Mouse (Mus musculus) heart, postnatal 4 days (tissue): ENCODE data around the gene Tgfbr2. TPM values are rescaled to one million over a fixed set of nuclear protein-coding genes. Genes with fewer than 3 reads are reported as not detected.

Experiments used
- DNase-seq: peaks from one replicate; pipeline ENCODE4 v3.0.0; 2021
- total RNA-seq, 2 experiments: library from RNA; stranded (reverse); gene quantifications; 2 replicates each; pipeline ENCODE4 v1.2.3; 2021

The Tgfbr2 gene
- total RNA-seq, result 10 to 100 TPM; 59.7 to 59.9 TPM

DNA sequence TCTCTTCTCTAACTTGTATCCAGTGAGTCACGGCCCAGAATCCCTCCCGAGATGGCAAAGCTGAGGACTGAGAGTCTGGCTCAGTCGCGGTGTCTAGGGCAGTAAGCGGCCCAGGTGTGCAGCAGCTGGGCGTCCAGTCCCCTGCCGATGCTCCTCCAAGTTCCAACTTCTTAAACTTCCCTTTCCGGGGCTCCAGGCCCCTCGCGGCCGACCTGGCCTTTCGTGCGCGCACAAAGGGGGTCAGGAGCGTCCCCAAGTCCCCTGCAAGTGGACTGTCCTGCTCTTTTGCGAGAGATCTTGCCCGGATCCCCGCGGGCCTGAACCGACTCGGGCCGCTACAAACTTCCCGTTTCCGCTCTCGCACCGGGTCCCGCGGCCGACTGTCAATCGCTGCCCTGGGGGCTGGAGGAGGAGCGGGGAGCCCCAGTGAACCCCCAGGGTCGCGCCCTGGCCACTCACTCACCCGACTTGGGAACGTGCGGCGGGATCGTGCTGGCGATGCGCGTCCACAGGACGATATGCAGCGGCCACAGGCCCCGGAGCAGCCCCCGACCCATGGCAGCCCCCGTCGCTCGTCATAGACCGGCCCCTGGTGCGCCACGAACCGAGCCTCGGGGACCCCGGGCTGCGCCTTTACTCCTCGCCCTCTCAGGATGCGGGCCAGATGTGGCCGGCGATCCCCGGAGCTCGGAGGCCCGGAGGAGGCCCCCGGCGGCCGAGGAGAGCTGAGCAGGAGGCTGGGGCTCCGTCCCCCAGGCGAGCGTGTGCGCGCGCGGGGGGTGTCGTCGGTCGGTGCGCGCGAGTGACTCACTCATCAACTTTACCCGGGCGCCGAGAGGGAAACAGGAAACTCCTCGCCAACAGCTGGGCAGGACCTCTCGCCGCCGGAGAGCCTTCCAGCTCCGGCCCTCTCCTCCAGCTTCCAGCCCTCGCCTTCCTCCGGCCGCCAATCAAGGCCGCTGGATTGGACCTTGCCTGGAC, at the start of gene Tgfbr2:
TSS of gene Tgfbr2 (minus strand) at position 880 of the 981 bp plus-strand sequence.
- DNase-seq, result peak; percentile 88

DNA sequence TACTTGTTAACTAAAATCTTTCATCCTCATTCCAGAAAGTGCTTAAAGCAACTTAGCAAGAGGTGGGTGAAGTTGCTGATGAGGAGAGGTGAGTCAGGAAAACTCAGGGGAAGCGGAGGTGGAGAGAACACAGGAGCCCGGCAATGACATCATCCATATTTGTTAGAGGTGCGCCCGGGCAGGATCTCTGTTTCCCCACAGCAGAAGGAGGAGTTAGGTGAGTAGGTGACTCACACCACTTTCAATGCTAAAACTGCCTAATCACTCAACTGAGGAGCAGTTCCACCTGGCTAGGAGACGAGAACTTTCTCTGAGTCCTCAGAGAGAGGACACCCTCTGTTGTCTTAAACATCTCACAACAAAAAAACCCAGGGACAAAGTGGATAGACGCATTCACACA, 48.2 kb upstream of the Tgfbr2 start:
- DNase-seq, result no peak

GRCm38 (mm10) chr9:116222643-116223042, 47.5 kb upstream of the Tgfbr2 start:
- DNase-seq, result no peak

DNA sequence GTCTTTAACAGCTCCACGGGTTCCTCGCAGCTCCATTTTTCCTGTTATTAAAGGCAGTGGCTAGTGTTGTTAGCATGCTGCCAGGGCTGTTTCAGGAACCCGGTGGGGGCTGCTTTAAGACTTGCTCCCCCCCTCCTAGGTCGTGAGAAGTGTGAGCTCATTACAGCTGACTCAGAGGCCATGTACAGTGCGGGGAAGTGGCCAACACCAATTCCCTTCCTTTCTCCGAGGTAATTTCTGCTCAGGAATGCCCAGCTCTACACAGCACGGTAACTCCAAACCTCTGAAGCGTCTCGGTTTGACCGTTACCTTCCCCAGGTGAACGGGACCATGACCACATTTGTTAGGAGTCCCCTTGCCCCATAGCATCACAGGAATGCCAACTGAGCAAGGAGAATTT, 46.8 kb upstream of the Tgfbr2 start:
- peak; percentile 20 for DNase-seq

- DNase-seq, result no peak
Observed at GRCm38 (mm10) chr9:116221565-116221964, 46.4 kb upstream of the Tgfbr2 start.

DNA sequence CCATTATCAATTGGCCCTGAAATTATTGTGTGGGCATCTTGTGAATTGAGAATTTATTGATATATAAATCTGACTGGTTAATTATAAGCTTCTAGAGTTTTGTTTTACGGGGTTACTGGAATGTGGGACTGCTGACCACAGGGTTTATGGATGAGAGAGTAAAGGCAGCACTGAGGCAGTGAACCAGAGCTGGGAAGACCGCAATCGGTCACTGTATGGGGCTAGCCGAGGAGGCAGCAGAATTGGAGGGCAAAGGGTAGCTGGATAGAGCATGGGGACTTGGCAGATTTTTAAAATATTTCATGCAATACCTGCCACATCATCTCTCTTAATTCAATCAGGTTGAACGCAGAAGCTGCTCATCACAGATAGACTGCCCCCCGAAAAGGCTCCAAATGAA, 45.5 kb upstream of the Tgfbr2 start:
- DNase-seq, result no peak

DNA sequence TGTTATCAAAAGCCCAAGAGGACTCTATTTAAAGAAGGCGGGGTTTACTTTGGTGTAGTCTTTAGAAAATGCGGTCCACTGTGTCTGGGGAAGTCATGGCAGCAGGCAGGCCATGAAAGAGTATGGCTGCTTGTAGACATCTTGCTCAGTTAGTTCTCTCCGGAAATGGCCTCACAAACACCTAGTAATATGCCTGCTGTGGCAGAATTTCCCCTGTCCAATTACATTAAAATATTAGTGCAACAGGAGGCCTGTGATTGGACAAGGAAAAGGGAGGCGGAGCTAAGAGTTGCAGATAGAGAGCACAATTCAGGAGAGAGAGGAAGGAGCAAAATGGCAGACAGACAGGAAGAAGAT, 45.0 kb upstream of the Tgfbr2 start:
- DNase-seq, result no peak

DNA sequence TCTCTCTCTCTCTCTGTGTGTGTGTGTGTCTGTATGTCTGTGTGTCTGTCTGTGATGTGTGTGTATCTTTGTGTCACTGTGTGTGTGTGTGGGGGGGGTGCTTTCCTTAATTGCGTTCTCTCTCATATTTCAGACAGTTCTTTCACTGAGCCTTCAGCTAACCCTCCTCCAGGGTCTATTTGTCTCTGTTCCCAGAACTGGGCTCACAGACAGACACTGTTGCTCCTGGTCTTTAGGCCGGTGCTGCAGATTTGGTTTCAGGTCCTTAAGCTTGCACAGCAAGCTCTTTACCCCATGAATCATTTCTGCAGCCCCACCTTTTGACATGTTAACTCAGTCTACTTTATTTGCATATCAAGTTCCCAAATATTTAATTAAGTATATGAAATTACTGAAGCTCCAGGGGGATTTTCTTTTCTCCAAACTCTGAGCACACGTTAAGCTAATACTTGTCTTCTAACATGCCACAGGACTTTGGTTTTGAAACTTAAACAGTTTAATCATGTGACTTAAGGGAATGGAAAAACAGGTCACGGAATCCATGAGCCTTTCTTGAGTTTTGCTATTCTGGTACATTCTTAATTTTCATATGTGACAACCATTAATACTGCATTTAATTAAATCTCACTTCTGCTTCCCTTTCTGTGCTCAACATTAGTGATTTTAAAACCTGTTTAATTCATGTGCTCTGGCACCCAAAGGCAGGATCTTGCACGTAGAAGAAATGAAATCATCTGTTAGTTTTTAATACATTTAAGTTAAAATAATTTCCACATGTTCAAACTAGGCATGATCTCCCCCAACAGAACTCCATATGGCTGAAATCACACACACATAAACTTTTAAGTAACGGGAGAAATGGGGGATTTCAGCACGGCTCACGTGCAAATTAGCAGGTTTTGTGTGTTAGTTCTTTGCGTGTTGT, 44.3 kb upstream of the Tgfbr2 start:
- no peak for DNase-seq

DNA sequence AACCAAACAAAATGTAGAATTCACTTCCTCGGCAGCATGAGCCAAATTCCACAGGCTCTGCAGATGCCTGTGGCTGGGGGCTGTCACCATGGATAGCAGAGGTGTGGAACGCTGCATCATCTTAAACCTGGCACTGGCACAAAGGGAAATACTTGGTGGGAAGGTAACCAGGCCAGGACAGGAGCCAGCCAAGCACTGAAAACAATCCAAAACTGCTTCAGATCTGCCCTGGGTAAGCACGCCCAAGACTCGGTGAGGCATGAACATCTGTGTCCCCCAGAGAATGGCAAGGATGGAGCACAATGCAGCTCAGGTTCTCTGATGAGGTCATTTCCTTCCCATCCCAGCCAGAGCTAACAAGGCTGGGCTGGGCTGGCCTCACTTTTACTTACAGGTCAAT, 43.6 kb upstream of the Tgfbr2 start:
- DNase-seq, result peak; percentile 52

DNA sequence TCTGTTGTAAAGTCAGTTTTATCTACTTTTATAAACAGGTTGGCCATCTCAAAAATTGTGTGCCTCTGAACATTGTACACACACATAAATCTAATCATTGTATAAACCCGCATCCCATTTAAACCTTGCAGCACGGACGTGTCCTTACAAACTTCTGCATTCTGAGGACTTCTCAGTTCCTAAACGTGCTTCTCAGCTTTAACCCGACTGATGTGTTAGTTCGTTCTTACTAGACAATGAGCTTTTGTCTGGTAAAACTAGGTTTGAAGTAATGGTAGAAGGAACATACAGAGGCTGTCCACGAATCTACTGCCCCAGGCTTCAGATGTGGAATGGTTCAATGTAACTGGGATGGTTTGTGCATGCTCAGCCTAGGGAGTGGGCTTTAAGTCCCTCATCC, 41.9 kb upstream of the Tgfbr2 start:
- DNase-seq, result no peak

GRCm38 (mm10) chr9:116216677-116217076, 41.5 kb upstream of the Tgfbr2 start:
- DNase-seq, result no peak

GRCm38 (mm10) chr9:116214296-116214695, 39.1 kb upstream of the Tgfbr2 start:
- DNase-seq, result no peak

GRCm38 (mm10) chr9:116212915-116213619, 37.9 kb upstream of the Tgfbr2 start:
- peak; percentile 27 for DNase-seq

DNA sequence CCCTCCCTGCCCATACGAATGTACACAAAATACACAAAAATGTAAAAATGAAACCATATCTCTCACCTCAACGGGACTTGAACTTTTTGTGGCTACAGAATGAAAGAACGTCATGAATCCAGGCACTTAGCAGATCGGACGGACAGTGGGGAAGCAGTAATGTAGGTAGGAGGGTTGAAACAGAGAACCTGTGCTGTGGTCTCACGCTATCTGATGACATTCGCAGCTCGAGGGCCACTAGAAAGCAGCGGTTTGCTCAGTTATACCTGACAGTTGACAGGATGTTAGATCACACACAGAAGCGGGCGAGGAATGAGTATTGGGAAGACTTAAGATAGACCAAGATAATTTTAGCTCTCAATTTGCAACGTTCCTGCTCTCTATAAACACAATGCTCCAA, 36.9 kb upstream of the Tgfbr2 start:
- DNase-seq, result no peak

GRCm38 (mm10) chr9:116208169-116208904, 33.2 kb upstream of the Tgfbr2 start:
- DNase-seq, result no peak

GRCm38 (mm10) chr9:116206901-116207300, 31.7 kb upstream of the Tgfbr2 start:
- no peak for DNase-seq

GRCm38 (mm10) chr9:116203675-116204074, 28.5 kb upstream of the Tgfbr2 start:
- DNase-seq, result no peak

DNA sequence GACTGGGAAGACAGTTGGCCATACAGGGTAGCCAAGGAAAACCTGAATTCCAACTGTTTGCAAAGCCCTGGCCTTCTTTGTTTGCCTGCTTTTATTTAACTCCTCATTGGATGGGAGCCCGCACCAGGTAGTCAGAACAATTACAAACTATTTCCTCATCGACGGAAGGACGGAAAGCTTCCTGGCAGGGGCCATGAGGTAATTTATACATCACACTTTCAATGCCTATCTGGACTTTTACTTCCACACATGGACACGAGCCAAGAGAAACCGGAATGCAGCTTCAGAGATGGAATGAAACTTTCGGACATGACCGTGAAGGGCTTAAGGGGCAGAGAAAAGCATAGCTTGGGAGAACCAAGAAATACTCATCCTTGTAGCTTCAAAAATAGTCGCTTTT, 24.0 kb upstream of the Tgfbr2 start:
- peak; percentile 38 for DNase-seq

DNA sequence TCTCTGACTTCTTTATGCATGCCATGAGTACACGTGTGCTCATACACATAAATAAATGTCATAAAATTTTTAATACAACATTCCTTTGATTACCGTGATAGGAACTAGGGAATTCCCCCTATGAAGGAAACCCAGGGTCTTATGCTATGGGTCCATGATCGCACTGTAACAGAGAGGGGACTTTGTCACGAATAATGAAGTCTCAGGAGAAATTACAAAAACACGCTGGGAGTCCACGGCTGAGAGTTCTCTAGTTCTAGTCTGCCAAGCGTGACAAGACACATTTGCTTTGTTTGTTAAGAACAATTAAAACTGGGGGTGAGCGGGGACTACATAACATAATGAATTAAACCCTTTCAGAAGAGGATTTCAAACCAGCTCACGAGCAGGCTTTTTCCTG, 23.3 kb upstream of the Tgfbr2 start:
- DNase-seq, result no peak

DNA sequence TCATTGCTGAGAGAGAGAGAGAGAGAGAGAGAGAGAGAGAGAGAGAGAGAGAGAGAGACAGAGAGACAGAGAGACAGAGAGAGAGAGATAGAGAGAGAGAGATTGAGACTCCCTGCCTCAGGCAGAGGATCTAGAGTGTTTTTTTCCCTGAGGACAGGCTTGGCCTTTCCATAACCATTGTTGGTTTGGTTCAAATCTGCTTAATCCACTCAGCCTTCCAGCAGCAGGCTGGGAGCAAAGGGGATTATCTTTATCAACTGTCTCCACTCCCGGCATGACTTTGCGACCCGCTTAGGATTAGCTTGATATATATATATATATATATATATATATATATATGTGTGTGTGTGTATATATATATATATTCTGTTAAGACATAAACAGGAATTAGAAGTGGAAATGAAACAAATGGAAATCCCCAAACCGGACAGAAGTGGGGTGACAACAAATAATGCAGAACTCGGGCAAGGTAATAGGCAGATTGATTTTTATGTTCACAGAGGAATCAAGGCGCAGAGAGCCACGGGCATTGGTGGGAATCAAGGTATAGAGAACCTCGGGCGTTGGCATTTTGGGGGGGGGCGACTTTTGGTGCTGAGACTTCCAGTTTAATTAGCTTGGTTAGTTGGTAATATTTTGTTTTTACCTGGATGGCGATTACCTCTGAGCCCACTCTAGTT, 22.5 kb upstream of the Tgfbr2 start:
- DNase-seq, result no peak

- DNase-seq, result no peak
Observed at GRCm38 (mm10) chr9:116193889-116194450, 18.8 kb upstream of the Tgfbr2 start.
